Mouse (Mus musculus) CD8-positive naive resting alpha-beta T cell, adult 2 months (primary cell): ENCODE measurements around the gene Ugt2b5.
"Not testable (repeated sequence)": the region's sequence is repeated elsewhere in the genome, so short reads cannot be mapped to it uniquely, and the experiment has no call there.

Experiments used
- DNase-seq, 2 experiments: peaks; one replicate each; pipeline ENCODE4 v3.0.0; 2022; ENCODE audit warnings: low read depth in 2 of 2, low spot score in 2 of 2

Gene Ugt2b5

GRCm38 (mm10) chr5:87140196-87140595 is at the start of gene Ugt2b5:
TSS of gene Ugt2b5 (minus strand) at chr5:87140318.
- not testable (repeated sequence) for DNase-seq

- DNase-seq, result not testable (repeated sequence)
Observed at GRCm38 (mm10) chr5:87175780-87176179, 35.7 kb upstream of the Ugt2b5 start.

DNA sequence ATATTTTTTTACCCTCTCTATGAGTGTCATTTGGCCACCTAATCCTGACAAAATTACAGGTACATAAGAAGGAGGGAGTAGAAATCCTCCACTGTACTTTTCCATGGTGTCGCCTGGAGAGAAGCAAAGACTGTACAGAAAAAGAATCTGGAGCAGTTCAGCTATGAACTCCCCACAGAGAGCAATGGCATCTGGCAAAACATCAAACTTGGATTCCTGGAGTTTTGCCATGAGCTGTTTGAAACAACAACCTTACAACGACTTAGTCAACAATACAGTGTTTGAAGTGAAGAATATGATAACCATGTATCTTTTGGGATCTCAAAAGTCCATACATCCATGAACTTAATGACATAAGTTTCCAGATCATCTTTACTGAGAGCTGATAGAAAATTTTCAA is 34.6 kb upstream of the Ugt2b5 start:
- DNase-seq, result no peak

GRCm38 (mm10) chr5:87147741-87148454 is 7.8 kb upstream of the Ugt2b5 start:
- no peak for DNase-seq

DNA sequence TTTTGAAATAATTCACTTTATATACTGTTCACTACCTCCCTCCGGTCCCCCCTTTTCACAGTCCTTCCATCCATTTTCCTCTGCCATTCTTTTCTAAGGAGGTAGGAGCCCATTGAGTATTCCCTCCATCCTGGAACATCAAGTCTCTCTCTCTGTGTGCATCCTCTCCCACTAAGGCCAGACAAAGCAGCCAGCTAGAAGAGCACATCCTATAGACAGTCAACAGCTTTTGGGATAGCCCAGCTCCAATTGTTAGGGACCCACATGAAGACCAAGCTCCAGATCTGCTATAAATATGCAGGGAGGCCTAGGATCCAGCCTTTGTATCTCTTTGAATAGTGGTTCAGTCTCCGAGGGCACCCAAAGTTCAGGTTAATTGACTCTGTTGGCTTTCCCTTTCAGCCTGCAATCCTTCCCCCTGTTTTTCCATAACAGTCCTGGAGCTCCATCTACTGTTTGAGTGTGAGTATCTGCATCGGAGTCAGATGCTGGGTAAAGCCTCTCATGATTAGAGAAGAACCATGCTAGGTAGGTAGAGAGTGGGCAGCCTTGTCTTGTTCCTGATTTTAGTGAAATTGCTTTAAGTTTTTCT is 2.8 kb upstream of the Ugt2b5 start:
- no peak for DNase-seq

GRCm38 (mm10) chr5:87103697-87104096 is 36.4 kb downstream of the Ugt2b5 start:
- not testable (repeated sequence) for DNase-seq

GRCm38 (mm10) chr5:87092346-87093027 is 47.6 kb downstream of the Ugt2b5 start, which contains the start of gene Ugt2b36:
TSS of gene Ugt2b36 (minus strand) at chr5:87092555.
- no peak for DNase-seq

GRCm38 (mm10) chr5:87091111-87091510 is 49.0 kb downstream of the Ugt2b5 start:
- DNase-seq, result no peak

- DNase-seq, result no peak
Observed at GRCm38 (mm10) chr5:87089264-87089663, 50.9 kb downstream of the Ugt2b5 start.

DNA sequence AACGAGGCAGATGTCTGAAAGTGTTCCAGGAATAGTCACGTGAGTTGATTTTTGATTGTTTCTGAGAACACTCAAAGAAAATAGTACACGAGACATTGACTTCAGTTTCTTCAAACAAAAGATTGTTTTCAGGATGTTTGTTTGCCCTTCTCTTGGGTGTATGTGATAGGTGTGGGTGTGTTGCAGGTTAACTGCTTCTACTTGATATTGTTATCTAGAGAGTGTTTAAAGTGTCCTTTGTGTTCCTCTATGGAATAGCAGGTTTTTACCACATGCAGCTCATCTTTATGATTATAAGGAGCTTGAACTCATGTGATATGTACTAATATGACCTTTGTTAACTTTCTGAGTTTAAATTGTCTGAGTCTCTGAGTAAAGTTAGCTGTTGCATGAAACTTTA is 53.8 kb downstream of the Ugt2b5 start:
- no peak for DNase-seq
